Mouse (Mus musculus) hindbrain, embryonic 16.5 days (tissue): ENCODE data around the gene Hsp90aa1. TPM values are rescaled to one million over a fixed set of nuclear protein-coding genes. Genes with fewer than 3 reads are reported as not detected.
"Not testable (repeated sequence)": the region's sequence is repeated elsewhere in the genome, so short reads cannot be mapped to it uniquely, and the experiment has no call there.

Experiments
- ATAC-seq: fragments of 200-750 bp; cut with Nextera tagmentation; 2 replicates; pipeline ENCODE4 v1.8.0; 2017; ENCODE audit warnings: moderate TSS enrichment, moderate library complexity
- H3K27ac ChIP-seq: fragments of 300-500 bp; sonication (generic); 2 replicates; pipeline ENCODE4 v1.5.1; 2014; ENCODE audit warnings: low read depth, mild to moderate bottlenecking, control low read depth, low read length, moderate library complexity
- H3K27me3 ChIP-seq: fragments of 300-500 bp; sonication (generic); replicated peaks from 2 replicates; pipeline ENCODE4 v1.6.1; 2014; ENCODE audit warnings: low read length; ENCODE audit not compliant: control insufficient read depth, insufficient read depth
- H3K36me3 ChIP-seq: fragments of 300-500 bp; sonication (generic); 2 replicates; pipeline ENCODE4 v1.6.1; 2014; ENCODE audit warnings: mild to moderate bottlenecking, low read length, moderate library complexity, mixed read lengths; ENCODE audit not compliant: control insufficient read depth, insufficient read depth
- H3K4me1 ChIP-seq: fragments of 300-500 bp; sonication (generic); 2 replicates; pipeline ENCODE4 v1.6.1; 2014; ENCODE audit warnings: low read depth, low read length; ENCODE audit not compliant: control insufficient read depth, insufficient read depth
- H3K4me2 ChIP-seq: fragments of 300-500 bp; sonication (generic); 2 replicates; pipeline ENCODE4 v1.6.1; 2014; ENCODE audit warnings: mild to moderate bottlenecking, low read length, control low read depth, moderate library complexity
- H3K4me3 ChIP-seq: fragments of 300-500 bp; sonication (generic); 2 replicates; pipeline ENCODE4 v1.5.1; 2014; ENCODE audit warnings: mild to moderate bottlenecking, low read length, control low read depth, moderate library complexity
- H3K9ac ChIP-seq: fragments of 300-500 bp; sonication (generic); 2 replicates; pipeline ENCODE4 v1.6.1; 2014; ENCODE audit warnings: low read depth, mild to moderate bottlenecking, control low read depth, low read length, moderate library complexity
- H3K9me3 ChIP-seq: fragments of 300-500 bp; sonication (generic); 2 replicates; pipeline ENCODE4 v1.6.1; 2014; ENCODE audit warnings: mild to moderate bottlenecking, low read length, moderate library complexity; ENCODE audit not compliant: control insufficient read depth
- WGBS: fragments of 180-500 bp; shearing (Covaris S2); extraction: QIAGEN DNeasy Blood & Tissue Kit; methylation state at CpG from one replicate; pipeline ENCODE4 v1.1.7; 2014; 5-methylcytosine and 5-hydroxymethylcytosine counted together
- polyA plus RNA-seq: library from polyadenylated mRNA; unstranded; fragments of >200 nt; fragmentation: Nextera tagmentation; extraction: Ambion mirVana; gene quantifications from 2 replicates; pipeline ENCODE4 v1.2.1, GENCODE M21; 2015

Hsp90aa1 gene
- polyA plus RNA-seq, 1 experiment from 2014 or later = 1,618 TPM

GRCm38 (mm10) chr12:110725051-110725450 is 22.5 kb upstream of the Hsp90aa1 start:
- WGBS = 91% methylated on average over 5 of the region's 5 CpGs

DNA sequence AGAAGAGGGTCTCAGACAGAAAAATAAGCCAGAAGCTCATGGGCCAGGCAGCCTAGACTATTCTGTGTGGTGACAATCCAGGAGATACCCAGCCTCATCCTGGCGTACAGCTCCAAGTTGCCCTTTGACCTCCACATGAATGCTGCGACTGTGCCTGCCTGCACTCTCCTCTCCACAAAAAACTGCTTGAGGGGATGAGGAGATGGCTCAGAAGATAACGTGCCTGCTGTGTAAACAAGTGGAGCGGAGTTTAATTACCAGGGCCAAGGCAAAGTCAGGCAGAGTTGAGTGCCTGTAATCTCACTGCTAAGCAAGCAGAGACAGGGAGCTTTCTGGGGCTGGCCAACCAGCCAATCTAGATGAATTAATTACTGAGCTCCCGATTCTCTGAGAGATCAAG is 13.5 kb upstream of the Hsp90aa1 start:
- Histone ChIP-seq H3K27ac (no peak overlapping the region), H3K4me1 (no peaks in the 10 kb centered on the region), H3K9me3 (0 out of 2 replicates have a peak, but pooled peaks cover 3% of the 10 kb centered on the region), H3K9ac (no peak overlapping the region), H3K4me2 (no peak overlapping the region), H3K27me3 (peaks cover 2% of the 10 kb centered on the region; the same call in 1 of the 2 replicates), H3K4me3 (no peak overlapping the region), H3K36me3 (no peaks in the 10 kb centered on the region)
- 33% methylated on average over 5 of the region's 5 CpGs for WGBS
- ATAC-seq = no peak

More at GRCm38 (mm10) chr12:110725051-110725450, 22.5 kb upstream of the Hsp90aa1 start:
- Histone ChIP-seq H3K27me3 (peaks cover 2% of the 10 kb centered on the region; the same call in 1 of the 2 replicates), H3K36me3 (no peaks in the 10 kb centered on the region), H3K4me3 (no peak overlapping the region), H3K4me2 (no peak overlapping the region), H3K9ac (no peak overlapping the region), H3K4me1 (no peaks in the 10 kb centered on the region), H3K9me3 (no peaks in the 10 kb centered on the region), H3K27ac (no peak overlapping the region)
- no peak for ATAC-seq

- WGBS = 96% methylated on average over 6 of the region's 6 CpGs
- no peak overlapping the region for H3K9ac ChIP-seq
- no peak overlapping the region for H3K4me2 ChIP-seq
- no peak overlapping the region for H3K4me3 ChIP-seq
- H3K27me3 ChIP-seq = no peaks in the 10 kb centered on the region
- ATAC-seq = no peak
- no peak overlapping the region for H3K27ac ChIP-seq
- no peaks in the 10 kb centered on the region for H3K36me3 ChIP-seq
- H3K9me3 ChIP-seq = 0 out of 2 replicates have a peak, but pooled peaks cover 3% of the 10 kb centered on the region
- H3K4me1 ChIP-seq = no peaks in the 10 kb centered on the region
Measured at GRCm38 (mm10) chr12:110714215-110714614, 11.7 kb upstream of the Hsp90aa1 start.

- no peak for ATAC-seq
- no peak overlapping the region for H3K4me3 ChIP-seq
- 0 out of 2 replicates have a peak, but pooled peaks cover 3% of the 10 kb centered on the region for H3K9me3 ChIP-seq
- H3K4me1 ChIP-seq = no peaks in the 10 kb centered on the region
- no peaks in the 10 kb centered on the region for H3K27me3 ChIP-seq
- no peak overlapping the region for H3K4me2 ChIP-seq
- no peak overlapping the region for H3K9ac ChIP-seq
- 96% methylated on average over 6 of the region's 6 CpGs for WGBS
- H3K27ac ChIP-seq = no peak overlapping the region
- no peaks in the 10 kb centered on the region for H3K36me3 ChIP-seq
Measured at GRCm38 (mm10) chr12:110713784-110714183, 11.3 kb upstream of the Hsp90aa1 start.

DNA sequence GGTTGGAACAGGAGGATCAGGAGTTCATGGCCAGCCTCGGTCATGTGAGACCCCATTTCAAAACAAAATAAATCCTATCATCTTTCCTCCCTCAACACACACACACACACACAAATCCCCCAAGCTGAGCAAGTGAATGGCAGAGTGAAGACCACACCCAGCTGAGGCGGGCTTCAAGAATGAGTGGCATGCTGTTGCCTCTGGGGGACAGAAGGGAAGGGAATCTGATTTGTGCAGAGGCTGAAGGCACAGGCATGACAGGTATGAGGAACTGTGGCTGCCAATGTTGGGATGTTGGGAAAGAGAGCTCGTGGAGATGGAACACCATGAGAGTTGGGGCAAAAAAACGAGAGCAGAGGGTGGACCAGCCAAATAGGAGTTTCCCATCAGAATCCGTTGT is 8.7 kb upstream of the Hsp90aa1 start:
- Histone ChIP-seq H3K9ac (no peak overlapping the region), H3K27ac (no peak overlapping the region), H3K4me1 (peaks cover 6% of the 10 kb centered on the region), H3K4me3 (no peak overlapping the region), H3K36me3 (no peaks in the 10 kb centered on the region), H3K9me3 (0 out of 2 replicates have a peak, but pooled peaks cover 3% of the 10 kb centered on the region), H3K4me2 (no peak overlapping the region), H3K27me3 (no peaks in the 10 kb centered on the region)
- ATAC-seq = no peak
- WGBS = 79% methylated on average over 5 of the region's 5 CpGs

DNA sequence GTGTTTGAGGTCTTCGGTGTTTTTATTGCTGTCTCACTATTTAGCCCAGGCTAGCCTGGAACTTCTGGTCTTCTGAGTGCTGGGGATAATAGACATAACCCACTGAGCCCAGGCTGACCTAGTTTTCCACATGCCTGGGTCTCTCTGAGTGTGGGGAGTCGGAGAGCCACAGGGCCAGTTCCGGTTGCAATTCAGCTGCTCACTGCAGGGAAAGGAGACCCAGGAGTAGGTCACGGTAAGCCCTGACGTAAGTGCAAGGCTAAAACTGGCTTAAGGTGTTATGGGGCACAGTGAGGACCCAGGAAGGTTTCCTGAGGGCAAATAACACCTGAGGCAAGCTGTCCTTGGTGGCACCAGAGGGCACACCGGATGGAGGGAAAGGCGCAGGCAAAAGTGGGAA is 4.9 kb upstream of the Hsp90aa1 start:
- H3K9me3 ChIP-seq = no peaks in the 10 kb centered on the region
- no peak overlapping the region for H3K4me2 ChIP-seq
- ATAC-seq = no peak
- no peaks in the 10 kb centered on the region for H3K27me3 ChIP-seq
- H3K4me1 ChIP-seq = peaks cover 11% of the 10 kb centered on the region
- no peak overlapping the region for H3K27ac ChIP-seq
- no peak overlapping the region for H3K9ac ChIP-seq
- H3K4me3 ChIP-seq = no peak overlapping the region
- H3K36me3 ChIP-seq = no peaks in the 10 kb centered on the region
- WGBS = 80% methylated on average over 7 of the region's 7 CpGs

- Histone ChIP-seq H3K4me1 (peaks cover 11% of the 10 kb centered on the region), H3K4me3 (peak overlapping the region; percentile 32), H3K4me2 (peak overlapping the region; percentile 70), H3K27ac (0 out of 2 replicates have a peak overlapping the region, but pooled peaks have one; percentile 32), H3K9me3 (no peaks in the 10 kb centered on the region), H3K27me3 (no peaks in the 10 kb centered on the region), H3K9ac (peak overlapping the region; percentile 18; the same call in 1 of the 2 replicates), H3K36me3 (no peaks in the 10 kb centered on the region)
- WGBS = under 1% methylated on average over 27 of the region's 27 CpGs
- ATAC-seq = peak; percentile 81
Measured at GRCm38 (mm10) chr12:110706337-110707231, 4.1 kb upstream of the Hsp90aa1 start.

DNA sequence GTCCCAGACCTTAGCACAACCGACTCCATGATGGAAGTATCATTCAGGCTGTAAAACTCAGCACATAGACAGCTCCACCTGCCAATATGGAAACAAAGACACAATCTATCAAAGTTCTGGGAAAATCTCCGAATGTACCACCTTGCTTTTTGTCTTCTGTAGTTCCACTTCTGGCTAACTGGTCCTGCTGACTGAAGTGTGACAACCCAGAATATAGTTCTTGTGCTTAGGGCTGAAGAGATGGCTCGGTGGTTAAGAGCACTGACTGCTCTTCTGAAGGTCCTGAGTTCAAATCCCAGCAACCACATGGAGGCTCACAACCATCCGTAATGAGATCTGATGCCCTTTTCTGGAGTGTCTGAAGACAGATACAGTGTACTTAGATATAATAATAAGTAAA is 2.9 kb upstream of the Hsp90aa1 start:
- not testable (repeated sequence) for ATAC-seq, H3K27me3 ChIP-seq, H3K9ac ChIP-seq, H3K27ac ChIP-seq, H3K36me3 ChIP-seq, H3K4me2 ChIP-seq, H3K4me3 ChIP-seq, H3K9me3 ChIP-seq
- 84% methylated on average over 4 of the region's 4 CpGs for WGBS
- peaks cover 11% of the 10 kb centered on the region for H3K4me1 ChIP-seq

DNA sequence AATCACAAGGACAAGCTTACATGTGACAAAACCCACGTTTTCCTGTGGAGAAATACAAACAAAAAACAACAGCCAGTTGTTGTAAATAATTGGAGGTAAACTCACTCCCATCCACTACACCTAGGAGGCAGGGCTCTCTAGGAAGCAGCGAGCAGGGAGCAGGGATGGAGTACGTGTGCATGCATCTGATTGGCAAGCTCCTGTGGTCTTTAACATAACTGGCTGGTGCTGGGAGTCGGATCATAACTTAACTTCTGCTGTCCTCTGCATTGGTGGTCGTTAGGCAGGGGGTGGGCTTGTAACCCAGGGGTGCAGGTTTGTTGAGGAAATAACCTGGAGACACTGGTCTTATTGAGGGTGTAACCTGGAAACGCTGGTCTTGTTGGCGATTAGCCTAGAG is 1.2 kb upstream of the Hsp90aa1 start:
- no peak overlapping the region for H3K4me2 ChIP-seq
- H3K4me3 ChIP-seq = no peak overlapping the region
- peaks cover 11% of the 10 kb centered on the region for H3K4me1 ChIP-seq
- no peaks in the 10 kb centered on the region for H3K27me3 ChIP-seq
- H3K9me3 ChIP-seq = no peaks in the 10 kb centered on the region
- 73% methylated on average over 7 of the region's 7 CpGs for WGBS
- no peak overlapping the region for H3K9ac ChIP-seq
- no peak for ATAC-seq
- no peak overlapping the region for H3K27ac ChIP-seq
- no peaks in the 10 kb centered on the region for H3K36me3 ChIP-seq
